Mouse (Mus musculus): ENCODE data around the gene H6pd. TPM values are rescaled to one million over a fixed set of nuclear protein-coding genes. Genes with fewer than 3 reads are reported as not detected.

H6pd gene
- total RNA-seq (2023), result 11.7 to 14.2 TPM (median 12.7 TPM) in 4 replicates

DNA sequence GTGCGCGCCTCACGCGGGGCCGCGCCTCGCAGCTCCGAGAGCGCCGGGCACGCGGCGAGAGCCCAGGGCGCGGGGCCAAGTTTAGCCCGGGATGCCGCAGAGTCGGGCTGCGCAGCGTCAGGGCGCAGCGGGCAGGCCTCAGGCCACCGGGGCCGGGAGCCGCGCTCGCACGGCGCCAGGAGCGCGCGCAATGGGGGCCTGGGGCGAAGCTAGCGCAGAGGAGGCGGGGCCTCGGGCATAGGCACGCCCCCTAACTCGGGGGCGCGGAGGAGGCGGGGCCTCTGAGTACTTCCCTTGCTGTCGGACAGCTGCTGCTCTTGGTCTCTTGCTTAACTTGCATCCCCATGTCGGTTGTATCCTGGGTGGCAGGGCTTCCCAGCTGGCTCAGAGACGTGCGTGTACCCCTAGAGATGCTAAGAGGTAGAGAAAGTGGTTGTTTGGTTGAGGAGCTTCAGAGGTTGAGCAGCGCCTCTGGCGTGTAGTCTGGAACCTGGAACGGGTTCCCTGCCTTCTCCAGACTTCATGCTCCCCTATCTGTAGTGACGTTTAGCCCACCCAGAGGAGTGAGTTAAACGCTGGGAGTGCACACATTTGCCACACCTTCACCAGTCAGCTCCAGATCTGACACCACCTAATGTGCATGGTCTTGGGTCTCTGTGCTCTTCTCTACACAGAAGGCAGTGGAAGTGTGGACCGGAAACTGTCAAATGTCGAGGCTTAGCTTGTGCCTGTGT, at the start of gene H6pd:
H6pd (minus strand) TSS at position 171 of the 734 bp plus-strand sequence.

DNA sequence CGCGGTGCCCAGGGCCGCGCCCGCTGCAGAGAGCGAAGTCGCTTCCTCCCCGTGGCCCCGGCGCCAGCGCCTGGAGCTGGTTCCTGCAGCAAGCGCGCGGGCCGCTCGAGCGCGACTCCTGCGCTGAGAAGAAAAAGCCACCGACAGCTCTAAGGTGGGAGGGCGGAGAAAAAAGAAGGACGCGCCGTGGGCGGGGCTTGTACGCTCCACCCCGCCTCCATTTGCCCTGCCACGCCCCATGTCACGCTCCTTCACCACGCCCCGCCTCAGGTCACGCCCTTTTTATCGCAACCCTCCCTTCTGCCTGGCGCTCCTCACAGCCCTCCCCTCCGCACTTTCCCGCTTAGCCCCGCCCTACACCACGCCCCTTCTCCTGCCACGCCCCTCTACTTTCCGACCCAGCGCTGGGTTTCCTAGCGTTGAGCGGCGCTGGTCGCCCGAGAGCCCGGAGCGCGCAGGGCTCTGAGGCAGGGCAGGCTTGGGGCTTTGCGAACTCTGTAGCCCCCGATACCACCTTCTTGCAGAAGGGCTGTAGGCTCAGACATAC, 53.9 kb downstream of the H6pd start, which contains the start of gene Spsb1:
Spsb1 (minus strand) TSS at position 151 of the 547 bp plus-strand sequence.

Other genes starting within 250 kb of the H6pd start
- 7.1 to 10.5 TPM (median 7.8 TPM) in 4 replicates for gene Slc25a33, start 234.7 kb downstream of the H6pd start, total RNA-seq (2023)
- 2.5 to 3.3 TPM (median 2.8 TPM) in 4 replicates for gene Spsb1, start 54.0 kb downstream of the H6pd start, total RNA-seq (2023)
- gene Gpr157, start 78.3 kb upstream of the H6pd start, total RNA-seq (2023), result 0.94 to 1.4 TPM (median 1.1 TPM) in 4 replicates
- gene Slc2a5, start 110.3 kb upstream of the H6pd start, total RNA-seq (2023), result not detected in 4 replicates
- gene Slc2a7, start 139.9 kb upstream of the H6pd start, total RNA-seq (2023), result not detected in 4 replicates
- gene Car6, start 192.3 kb upstream of the H6pd start, total RNA-seq (2023), result not detected in 4 replicates
- gene Eno1, start 227.7 kb upstream of the H6pd start, total RNA-seq (2023), result 107 to 121 TPM (median 113 TPM) in 4 replicates